Mouse (Mus musculus) intestine, embryonic 16.5 days (tissue): ENCODE data around the gene Phka1. TPM values are rescaled to one million over a fixed set of nuclear protein-coding genes. Genes with fewer than 3 reads are reported as not detected.

Experiments
- ATAC-seq: fragments of 200-750 bp; cut with Nextera tagmentation; 2 replicates; pipeline ENCODE4 v1.8.0; 2017; ENCODE audit warnings: moderate TSS enrichment, moderate library complexity
- H3K27ac ChIP-seq: fragments of 300-500 bp; sonication (generic); 2 replicates; pipeline ENCODE4 v1.5.1; 2014; ENCODE audit warnings: mild to moderate bottlenecking, low read length
- H3K27me3 ChIP-seq: fragments of 300-500 bp; sonication (generic); replicated peaks from 2 replicates; pipeline ENCODE4 v1.6.1; 2014; ENCODE audit warnings: low read length, control low read depth, mixed read lengths; ENCODE audit not compliant: control insufficient read depth, insufficient read depth
- H3K36me3 ChIP-seq: fragments of 300-500 bp; sonication (generic); 2 replicates; pipeline ENCODE4 v1.6.1; 2014; ENCODE audit warnings: low read length, control low read depth; ENCODE audit not compliant: control insufficient read depth, insufficient read depth
- H3K4me1 ChIP-seq: fragments of 300-500 bp; sonication (generic); 2 replicates; pipeline ENCODE4 v1.6.1; 2014; ENCODE audit warnings: low read length, control low read depth, mixed read lengths; ENCODE audit not compliant: control insufficient read depth, insufficient read depth
- H3K4me2 ChIP-seq: fragments of 300-500 bp; sonication (generic); 2 replicates; pipeline ENCODE4 v1.6.1; 2014; ENCODE audit warnings: low read depth, low read length, control low read depth
- H3K4me3 ChIP-seq: fragments of 300-500 bp; sonication (generic); 2 replicates; pipeline ENCODE4 v1.5.1; 2014; ENCODE audit warnings: mild to moderate bottlenecking, low read length
- H3K9ac ChIP-seq: fragments of 300-500 bp; sonication (generic); 2 replicates; pipeline ENCODE4 v1.6.1; 2014; ENCODE audit warnings: low read depth, low read length
- H3K9me3 ChIP-seq: fragments of 300-500 bp; sonication (generic); 2 replicates; pipeline ENCODE4 v1.6.1; 2016; ENCODE audit warnings: low read length, control low read depth; ENCODE audit not compliant: control insufficient read depth
- WGBS: fragments of 180-500 bp; shearing (Covaris S2); extraction: QIAGEN DNeasy Blood & Tissue Kit; methylation state at CpG from one replicate; pipeline ENCODE4 v1.1.7; 2014; 5-methylcytosine and 5-hydroxymethylcytosine counted together
- polyA plus RNA-seq: library from polyadenylated mRNA; unstranded; fragments of >200 nt; fragmentation: Nextera tagmentation; extraction: Ambion mirVana; gene quantifications from 2 replicates; pipeline ENCODE4 v1.2.1, GENCODE M21; 2015

The Phka1 gene
- polyA plus RNA-seq, 1 experiment from 2014 or later, result 4.4 TPM

DNA sequence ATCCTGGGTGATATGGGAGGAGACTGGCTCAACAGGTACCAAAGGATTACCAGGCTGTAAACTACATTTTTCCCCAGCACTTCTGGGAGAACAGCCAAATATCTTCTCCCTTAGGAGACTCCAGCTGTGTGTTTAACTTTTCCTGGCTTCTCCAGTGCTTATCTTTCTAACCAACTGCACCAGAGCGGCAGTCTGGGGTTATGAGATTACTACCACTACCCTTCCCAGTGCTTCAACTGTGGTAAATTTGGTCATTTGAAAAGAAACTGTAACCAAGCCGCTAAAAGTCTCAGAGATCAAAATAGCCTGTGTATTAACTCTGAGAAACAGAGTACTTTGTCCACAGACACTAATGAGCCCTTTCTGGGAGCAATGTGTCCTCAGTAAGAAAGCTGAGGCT is 42.8 kb downstream of the Phka1 start:
- no peak overlapping the region for H3K9ac ChIP-seq
- no peaks in the 10 kb centered on the region for H3K9me3 ChIP-seq
- WGBS, result 68% methylated on average over 2 of the region's 2 CpGs
- H3K27me3 ChIP-seq, result no peaks in the 10 kb centered on the region
- no peak overlapping the region for H3K4me2 ChIP-seq
- H3K27ac ChIP-seq, result no peak overlapping the region
- no peak for ATAC-seq
- H3K4me3 ChIP-seq, result no peak overlapping the region
- no peaks in the 10 kb centered on the region for H3K4me1 ChIP-seq
- no peaks in the 10 kb centered on the region for H3K36me3 ChIP-seq

DNA sequence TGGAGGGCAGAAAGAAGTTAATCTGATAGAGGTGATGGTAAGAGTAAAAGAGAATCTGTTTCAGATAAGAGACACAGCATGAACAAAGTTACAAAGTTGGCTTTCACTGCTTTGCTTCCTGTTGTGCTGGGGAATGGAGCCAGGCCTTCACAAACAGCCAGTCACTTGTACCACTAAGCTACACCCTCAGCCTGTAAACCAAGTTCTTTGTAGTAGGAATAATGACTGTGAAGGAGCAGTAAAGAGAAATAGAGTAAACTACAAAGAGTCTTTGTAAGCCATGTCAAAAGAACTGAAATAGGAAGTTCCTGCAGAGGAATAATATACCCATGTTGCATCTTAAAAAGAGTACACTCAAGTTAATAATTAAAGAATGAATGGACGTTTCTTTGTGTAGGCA is 55.5 kb downstream of the Phka1 start:
- Histone ChIP-seq H3K4me2 (no peak overlapping the region), H3K4me1 (no peaks in the 10 kb centered on the region), H3K9me3 (no peaks in the 10 kb centered on the region), H3K4me3 (no peak overlapping the region), H3K9ac (no peak overlapping the region), H3K36me3 (no peaks in the 10 kb centered on the region), H3K27me3 (no peaks in the 10 kb centered on the region), H3K27ac (no peak overlapping the region)
- 46% methylated on average over 1 of the region's 1 CpGs for WGBS
- ATAC-seq, result no peak

DNA sequence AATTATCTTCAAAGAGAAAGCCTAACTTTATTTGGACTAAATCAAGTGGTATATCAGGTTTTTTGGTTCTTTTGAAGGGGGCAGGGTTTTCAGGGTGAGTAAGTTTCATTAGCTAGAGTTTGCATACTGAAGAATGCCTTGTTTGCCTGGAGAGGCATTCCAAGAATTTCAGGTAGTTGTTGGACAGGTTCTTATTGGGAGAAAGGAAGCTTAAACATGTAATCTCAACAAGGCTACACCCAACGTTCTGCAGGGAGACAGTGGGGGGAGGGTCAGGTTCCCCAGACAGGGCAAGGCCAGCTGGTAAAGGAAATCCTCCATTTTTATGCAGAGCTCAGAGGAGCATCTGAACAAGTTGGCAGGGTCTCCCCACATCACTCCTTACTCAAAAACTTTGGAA is 72.9 kb downstream of the Phka1 start:
- Histone ChIP-seq H3K4me2 (no peak overlapping the region), H3K4me3 (no peak overlapping the region), H3K36me3 (no peaks in the 10 kb centered on the region), H3K4me1 (no peaks in the 10 kb centered on the region), H3K9ac (no peak overlapping the region), H3K9me3 (no peaks in the 10 kb centered on the region), H3K27me3 (no peaks in the 10 kb centered on the region), H3K27ac (no peak overlapping the region)
- WGBS, result 18% methylated on average over 1 of the region's 1 CpGs
- ATAC-seq, result no peak

DNA sequence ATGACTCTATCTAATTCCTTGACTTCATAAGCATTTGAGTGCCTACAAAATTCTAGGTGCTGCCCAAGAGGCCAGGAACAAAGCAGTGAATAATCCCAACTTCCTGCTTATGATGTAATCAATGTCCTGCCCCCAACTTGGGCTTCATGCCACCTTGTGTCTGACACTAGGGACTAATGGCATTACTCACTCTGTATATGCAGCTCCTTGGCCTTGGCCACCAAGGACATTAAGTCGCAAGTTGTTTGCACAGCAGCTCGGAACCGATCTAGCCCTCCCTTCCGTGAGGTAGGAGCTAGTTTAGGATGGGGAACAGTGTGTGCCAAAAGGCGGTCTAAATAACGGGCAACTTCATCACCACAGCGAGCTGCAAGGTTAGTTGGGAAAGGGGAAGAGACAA is 87.1 kb downstream of the Phka1 start:
- 83% methylated on average over 7 of the region's 7 CpGs for WGBS
- Histone ChIP-seq H3K4me1 (no peaks in the 10 kb centered on the region), H3K4me3 (no peak overlapping the region), H3K9ac (no peak overlapping the region), H3K27me3 (0 out of 2 replicates have a peak, but pooled peaks cover 2% of the 10 kb centered on the region), H3K9me3 (no peaks in the 10 kb centered on the region), H3K36me3 (no peaks in the 10 kb centered on the region), H3K27ac (no peak overlapping the region), H3K4me2 (no peak overlapping the region)
- no peak for ATAC-seq

DNA sequence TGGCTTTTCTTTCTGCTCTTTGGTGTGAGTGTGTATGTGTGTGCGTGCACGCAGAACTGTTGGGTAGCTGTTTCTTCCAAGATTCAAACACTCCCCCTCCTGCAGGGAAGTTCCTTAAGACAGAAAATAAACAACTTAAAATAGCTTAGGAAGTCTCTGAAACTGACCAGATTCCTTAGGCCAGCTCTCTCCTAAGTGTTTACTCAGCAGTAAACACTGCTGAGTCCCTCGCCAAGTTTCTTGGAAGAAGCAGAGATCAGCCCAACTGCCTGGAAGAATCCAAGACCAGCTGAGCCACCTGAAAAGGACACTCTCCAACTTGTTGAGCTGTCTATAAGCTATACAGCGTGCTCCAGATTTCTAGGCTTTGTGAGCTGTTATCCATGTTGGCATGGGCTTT is 134.8 kb downstream of the Phka1 start:
- Histone ChIP-seq H3K27ac (no peak overlapping the region), H3K4me3 (no peak overlapping the region), H3K36me3 (no peaks in the 10 kb centered on the region), H3K4me1 (no peaks in the 10 kb centered on the region), H3K9me3 (no peaks in the 10 kb centered on the region), H3K9ac (no peak overlapping the region), H3K4me2 (no peak overlapping the region), H3K27me3 (0 out of 2 replicates have a peak, but pooled peaks cover 4% of the 10 kb centered on the region)
- ATAC-seq, result peak; percentile 46; the same call in 1 of the 2 replicates
- WGBS, result 42% methylated on average over 4 of the region's 4 CpGs

DNA sequence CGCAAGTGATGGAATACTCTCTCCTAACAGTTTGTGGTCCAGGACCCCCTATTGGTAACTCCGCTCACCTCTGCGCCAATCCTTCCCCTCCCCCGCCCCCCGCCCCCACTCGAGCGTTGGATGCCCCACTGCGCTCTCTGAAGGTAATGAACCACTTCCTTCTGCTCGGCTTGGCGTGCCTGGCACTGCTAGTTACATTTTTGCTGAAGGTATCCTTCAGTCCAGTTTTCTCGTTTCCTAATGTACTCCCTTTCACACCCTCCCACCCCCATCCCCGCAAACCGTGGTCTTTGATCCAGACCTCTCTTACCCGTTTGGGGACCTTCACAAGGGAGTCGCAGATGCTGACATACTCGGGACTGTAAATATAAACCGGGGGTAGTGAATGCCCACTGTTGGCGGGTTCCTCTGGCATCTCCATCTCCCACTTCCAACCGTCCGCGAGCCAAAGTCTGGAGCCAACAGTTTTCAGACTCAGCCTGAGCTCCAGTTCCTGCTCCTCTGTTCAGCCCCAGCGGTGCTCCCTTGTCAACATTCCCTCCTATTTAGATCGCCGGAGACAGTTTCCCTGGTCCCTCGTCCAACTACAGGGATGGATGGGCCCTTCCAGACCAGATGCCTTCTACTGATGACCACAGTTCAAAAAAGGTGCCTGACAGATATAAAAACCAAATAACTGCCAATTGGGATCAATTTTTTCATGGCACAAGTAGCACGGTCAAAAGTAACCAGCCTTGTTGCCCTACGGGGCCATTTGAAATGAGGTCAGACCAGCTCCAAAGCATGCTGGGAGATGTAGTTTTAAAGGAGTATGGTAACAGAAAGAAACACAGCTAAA is 139.2 kb downstream of the Phka1 start, which contains the start of gene Hdac8:
Gene Hdac8 (minus strand): TSS at position 716 of the 838 bp plus-strand sequence.
- H3K4me1 ChIP-seq, result no peaks in the 10 kb centered on the region
- H3K27me3 ChIP-seq, result 0 out of 2 replicates have a peak, but pooled peaks cover 4% of the 10 kb centered on the region
- peak within 1 kb of the TSS; percentile 65 for H3K9ac ChIP-seq
- no peak within 1 kb of the TSS for H3K27ac ChIP-seq
- H3K4me3 ChIP-seq, result peak within 1 kb of the TSS; percentile 60
- ATAC-seq, result peak; percentile 90
- H3K9me3 ChIP-seq, result no peaks in the 10 kb centered on the region
- no peaks in the 10 kb centered on the region for H3K36me3 ChIP-seq
- peak within 1 kb of the TSS; percentile 59 for H3K4me2 ChIP-seq
- 16% methylated on average over 27 of the region's 27 CpGs for WGBS

DNA sequence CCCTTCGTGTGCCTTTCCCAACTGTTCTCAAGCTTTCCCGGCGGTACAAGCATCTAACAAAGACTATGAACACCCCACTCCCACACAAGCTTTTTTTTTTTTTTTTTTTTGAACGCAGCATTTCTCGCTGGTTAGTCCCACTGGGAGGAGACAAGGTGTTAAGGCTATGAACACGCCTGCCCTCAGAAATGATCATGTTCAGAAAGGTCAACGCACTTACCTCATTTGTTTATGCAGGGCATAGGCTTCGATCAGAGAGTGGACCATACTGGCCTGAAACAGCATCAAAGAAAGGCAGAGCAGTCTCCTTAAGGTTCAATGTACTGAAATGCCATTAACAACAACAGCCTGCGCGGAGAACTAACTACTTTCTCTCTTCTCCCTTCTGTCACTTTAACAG is 139.9 kb downstream of the Phka1 start:
- peak; percentile 45; the same call in 1 of the 2 replicates for ATAC-seq
- H3K27me3 ChIP-seq, result 0 out of 2 replicates have a peak, but pooled peaks cover 5% of the 10 kb centered on the region
- H3K4me2 ChIP-seq, result peak overlapping the region; percentile 59
- no peaks in the 10 kb centered on the region for H3K36me3 ChIP-seq
- H3K9ac ChIP-seq, result peak overlapping the region; percentile 65
- H3K27ac ChIP-seq, result no peak overlapping the region
- H3K4me3 ChIP-seq, result peak overlapping the region; percentile 60
- H3K4me1 ChIP-seq, result no peaks in the 10 kb centered on the region
- no peaks in the 10 kb centered on the region for H3K9me3 ChIP-seq
- WGBS, result 24% methylated on average over 10 of the region's 10 CpGs

DNA sequence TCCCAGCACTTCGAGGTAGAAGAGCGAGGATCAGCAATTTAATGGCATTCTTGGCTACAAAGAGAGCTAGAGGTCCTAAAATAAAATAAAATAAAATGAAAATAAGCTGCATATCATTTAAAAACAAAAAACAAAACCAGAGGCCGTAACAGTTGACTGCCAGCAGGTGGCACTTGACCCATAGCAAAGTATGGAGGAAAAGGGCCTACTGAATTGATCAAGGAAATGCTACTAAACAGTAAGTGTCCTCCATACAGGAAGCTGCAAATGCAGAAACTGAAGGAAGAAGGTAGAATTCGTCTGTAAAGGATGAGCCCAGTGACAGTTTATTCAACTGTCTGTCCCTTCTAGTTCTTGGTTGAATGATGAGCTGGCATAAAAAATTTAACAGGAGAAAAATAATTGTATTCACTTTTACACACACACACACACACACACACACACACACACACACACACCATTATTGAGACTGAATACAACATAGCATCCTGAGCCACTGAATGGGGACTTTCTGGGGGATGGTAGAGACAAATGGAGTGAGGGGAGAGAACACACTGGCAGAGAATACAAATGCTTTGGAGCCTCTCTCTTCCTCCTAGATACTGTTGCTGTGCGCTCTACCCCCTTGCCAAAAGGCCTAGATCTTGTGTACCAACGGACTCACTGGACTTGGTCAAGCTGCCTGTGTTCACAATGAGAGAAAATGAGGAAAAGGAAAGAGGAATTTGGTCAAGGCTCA is 149.9 kb downstream of the Phka1 start:
- H3K9ac ChIP-seq, result no peak overlapping the region
- no peaks in the 10 kb centered on the region for H3K36me3 ChIP-seq
- no peak overlapping the region for H3K27ac ChIP-seq
- no peaks in the 10 kb centered on the region for H3K9me3 ChIP-seq
- ATAC-seq, result no peak
- H3K27me3 ChIP-seq, result 0 out of 2 replicates have a peak, but pooled peaks cover 1% of the 10 kb centered on the region
- H3K4me2 ChIP-seq, result no peak overlapping the region
- H3K4me1 ChIP-seq, result no peaks in the 10 kb centered on the region
- WGBS, result 69% methylated on average over 6 of the region's 6 CpGs
- no peak overlapping the region for H3K4me3 ChIP-seq

DNA sequence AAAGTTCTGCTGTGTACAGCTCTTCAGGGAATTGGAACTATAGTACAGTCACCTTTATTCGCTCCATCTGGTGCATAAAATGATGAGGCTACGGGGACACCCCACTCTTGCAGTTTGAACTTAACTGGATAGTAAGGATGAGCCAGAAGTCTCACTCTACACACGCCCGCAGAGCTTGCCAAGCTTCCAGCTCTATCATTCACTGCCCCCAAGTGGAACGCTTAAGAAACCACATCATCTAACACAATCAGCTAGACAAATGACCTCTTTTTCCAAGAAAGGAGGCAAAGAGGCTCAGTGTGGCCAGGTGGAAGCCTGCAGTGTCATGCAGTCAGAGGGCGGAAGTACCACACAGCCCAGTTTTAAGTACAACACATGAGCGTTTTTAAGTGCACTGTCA is 158.5 kb downstream of the Phka1 start:
- Histone ChIP-seq H3K4me1 (no peaks in the 10 kb centered on the region), H3K9me3 (no peaks in the 10 kb centered on the region), H3K4me3 (no peak overlapping the region), H3K36me3 (no peaks in the 10 kb centered on the region), H3K27me3 (no peaks in the 10 kb centered on the region), H3K9ac (no peak overlapping the region), H3K27ac (no peak overlapping the region), H3K4me2 (no peak overlapping the region)
- 78% methylated on average over 7 of the region's 7 CpGs for WGBS
- no peak for ATAC-seq
